Mouse (Mus musculus) heart, adult 18-20 months (tissue): ENCODE measurements at regions not wholly inside any gene's neighbourhood (a gene's known extent, or its start where the extent isn't known, plus 50 kb on each side); places are given as distances from the start of the nearest gene placed in this dataset.
"Not testable (repeated sequence)": the region's sequence is repeated elsewhere in the genome, so short reads cannot be mapped to it uniquely, and the experiment has no call there.

Experiments used
- DNase-seq, 2 experiments: peaks; one replicate each; pipeline ENCODE4 v3.0.0; 2021 to 2022; ENCODE audit warnings: mixed read lengths in 1 of 2

- not testable (repeated sequence) for DNase-seq
These were observed 112.3 kb downstream of the Nus1 start for GRCm38 (mm10) chr10:52529661-52530060.

DNA sequence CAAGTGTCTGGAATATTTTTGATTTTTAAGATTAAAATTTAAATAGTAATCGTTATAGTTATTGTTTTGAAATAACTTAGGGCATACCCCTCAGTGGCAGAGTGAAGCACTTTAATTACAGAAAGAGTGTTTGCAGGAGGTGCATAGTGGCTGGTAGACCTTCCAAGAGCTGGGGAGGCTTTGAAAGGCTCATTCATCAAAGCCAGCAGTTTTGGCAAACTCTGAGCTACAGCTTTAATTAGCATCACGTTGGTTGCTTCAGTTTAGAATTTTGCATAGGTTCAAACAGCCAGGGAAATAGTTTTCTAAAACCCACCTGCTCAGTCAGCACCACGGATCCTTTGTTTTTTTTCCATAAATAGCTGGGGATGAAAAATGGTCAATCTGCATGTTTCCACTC lies 113.5 kb downstream of the Nus1 start:
- no peak for DNase-seq

DNA sequence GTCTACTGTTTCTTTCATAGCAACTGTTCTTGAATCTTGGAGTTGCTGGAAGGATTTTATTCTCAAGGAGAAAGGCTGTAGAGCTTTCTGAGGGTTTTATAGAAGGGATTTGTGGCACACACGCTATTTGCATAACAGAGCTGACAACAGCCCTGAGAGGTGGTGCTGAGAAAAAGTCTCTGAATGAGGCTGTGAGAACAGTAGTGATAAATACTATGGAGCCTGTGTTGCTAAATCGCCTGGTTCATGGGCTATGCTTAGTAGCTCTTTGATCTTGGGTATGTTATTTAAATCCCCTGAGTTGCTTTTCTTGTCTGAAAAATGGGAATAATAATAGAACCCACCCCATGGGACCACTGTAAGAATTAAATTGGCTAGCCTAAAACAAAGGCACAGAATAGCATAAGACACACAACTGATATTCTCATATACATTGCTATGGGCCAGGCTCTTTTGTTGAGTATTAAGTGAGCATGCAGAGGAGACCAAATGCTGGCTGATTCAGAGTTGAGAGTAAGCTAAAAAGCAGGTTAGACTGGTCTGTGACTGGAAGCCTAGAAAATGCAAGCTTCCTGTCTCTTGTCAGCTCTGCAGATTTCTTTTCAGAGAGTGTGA lies 116.0 kb downstream of the Nus1 start:
- no peak for DNase-seq

DNA sequence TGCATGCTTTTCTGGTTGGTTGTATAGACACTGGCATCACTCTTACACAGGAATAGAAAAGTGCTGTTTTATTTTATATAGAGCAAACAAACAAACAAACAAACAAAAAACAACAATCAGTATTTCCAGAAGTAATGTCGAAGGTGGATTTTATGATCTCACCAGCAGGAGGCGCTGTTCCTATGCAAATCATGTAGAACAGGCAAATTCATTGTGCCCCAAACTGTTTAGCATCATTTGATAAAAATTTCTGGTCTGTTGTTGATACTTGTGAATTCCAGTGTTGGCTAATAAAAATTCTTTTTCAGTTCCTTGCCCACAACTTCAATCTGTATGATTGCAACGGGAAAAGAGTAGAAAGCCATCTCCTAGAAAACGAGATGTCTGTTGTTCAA lies 116.5 kb downstream of the Nus1 start:
- peak in 1 of 2 experiments; percentile 23 for DNase-seq

GRCm38 (mm10) chr10:52545566-52545965 lies 128.2 kb downstream of the Nus1 start:
- DNase-seq: no peak

GRCm38 (mm10) chr10:52577383-52577782 lies 113.0 kb upstream of the Slc35f1 start:
- no peak for DNase-seq

DNA sequence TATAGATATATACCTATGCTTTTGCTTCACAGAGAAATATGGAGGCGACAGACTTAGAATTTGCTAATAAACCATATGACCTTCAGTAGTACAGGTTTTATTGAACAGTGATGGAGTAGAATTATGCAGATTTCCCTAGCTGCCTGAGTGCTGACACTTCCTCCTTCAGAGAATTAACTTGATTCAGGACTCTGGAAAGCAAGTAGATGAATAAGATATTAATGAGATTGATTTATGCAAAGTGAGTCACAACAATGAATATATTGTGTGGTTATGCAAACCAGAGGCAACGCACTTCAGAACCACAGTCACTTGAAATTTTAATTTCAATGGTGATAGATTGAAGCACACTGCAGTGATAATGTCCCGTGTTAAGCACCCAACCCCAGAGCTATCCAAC lies 112.5 kb upstream of the Slc35f1 start:
- no peak for DNase-seq

- DNase-seq: no peak
These were observed 112.0 kb upstream of the Slc35f1 start for GRCm38 (mm10) chr10:52578238-52578832.

- DNase-seq: no peak
These were observed 96.6 kb upstream of the Slc35f1 start for GRCm38 (mm10) chr10:52593780-52594179.
